17 mouse cellular contexts compared by ENCODE assay signal in the genomic region with DNA sequence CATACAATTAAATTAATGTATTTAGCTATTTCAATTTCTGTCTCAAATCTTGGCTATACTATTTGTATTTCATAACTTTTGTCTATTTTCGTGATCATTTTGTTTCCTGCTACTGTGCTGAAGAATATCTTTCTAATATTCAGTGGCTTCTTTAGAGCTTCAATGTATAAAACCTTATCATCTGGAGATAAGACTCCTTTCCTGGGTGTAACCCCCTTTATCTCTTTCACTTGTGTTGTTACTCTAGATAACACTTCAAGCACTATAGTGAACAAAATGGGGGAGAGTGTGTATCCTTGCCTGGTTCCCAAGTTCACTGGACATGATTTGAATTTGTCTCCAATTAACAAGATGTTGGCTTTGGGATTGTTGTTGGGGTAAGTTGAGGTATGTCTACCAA.
"Had no signal": no experiment of that assay in that cellular context is flagged by ENCODE, and none has a peak within 500 bp of the region (broad histone marks: within the 10 kb centered on the region; RNA-seq: fewer than 3 reads in every experiment).

No protein-coding gene starts in this region.

- H3K9ac ChIP-seq: neural tube, embryonic 12.5 days; neural tube, embryonic 13.5 days; neural tube, embryonic 15.5 days; stomach, embryonic 15.5 days had no signal

- H3K27me3 ChIP-seq: neural tube, embryonic 12.5 days; neural tube, embryonic 13.5 days; neural tube, embryonic 15.5 days; stomach, embryonic 15.5 days had no signal

- DNase-seq: retina, postnatal 1 day; right cerebral cortex, adult 18-20 months; right cerebral cortex, postnatal 14 days; right cerebral cortex, postnatal 25 days; right cerebral cortex, postnatal 4 days; spleen, adult 18-20 months; thymus, adult 18-20 months; thymus, adult 2 months; thymus, postnatal 14 days; thymus, postnatal 25 days; thymus, postnatal 36 days; thymus, postnatal 4 days had no signal

- H3K9me3 ChIP-seq: neural tube, embryonic 12.5 days; neural tube, embryonic 13.5 days; neural tube, embryonic 15.5 days; stomach, embryonic 15.5 days had no signal

- H3K4me1 ChIP-seq: neural tube, embryonic 12.5 days; neural tube, embryonic 13.5 days; neural tube, embryonic 15.5 days; stomach, embryonic 15.5 days had no signal

- H3K4me3 ChIP-seq: neural tube, embryonic 12.5 days; neural tube, embryonic 13.5 days; neural tube, embryonic 15.5 days; stomach, embryonic 15.5 days had no signal

- H3K36me3 ChIP-seq: neural tube, embryonic 12.5 days; neural tube, embryonic 13.5 days; neural tube, embryonic 15.5 days; stomach, embryonic 15.5 days had no signal

- H3K27ac ChIP-seq: neural tube, embryonic 12.5 days; neural tube, embryonic 13.5 days; neural tube, embryonic 15.5 days; stomach, embryonic 15.5 days; stomach, postnatal 0 days had no signal
